Mouse (Mus musculus) stomach, embryonic 15.5 days (tissue): ENCODE results near the gene Grin2a. TPM values are rescaled to one million over a fixed set of nuclear protein-coding genes. Genes with fewer than 3 reads are reported as not detected.

Source experiments
- ATAC-seq: fragments of 200-750 bp; cut with Nextera tagmentation; 2 replicates; pipeline ENCODE4 v1.8.0; 2017; ENCODE audit warnings: low read depth, moderate number of reproducible peaks, moderate TSS enrichment; ENCODE audit not compliant: insufficient read depth, low FRiP score
- H3K27ac ChIP-seq: fragments of 300-500 bp; sonication (generic); 2 replicates; pipeline ENCODE4 v1.5.1; 2015; ENCODE audit warnings: mild to moderate bottlenecking, inconsistent platforms
- H3K27me3 ChIP-seq: fragments of 300-500 bp; sonication (generic); replicated peaks from 2 replicates; pipeline ENCODE4 v1.6.1; 2015; ENCODE audit warnings: inconsistent platforms
- H3K36me3 ChIP-seq: fragments of 300-500 bp; sonication (generic); 2 replicates; pipeline ENCODE4 v1.6.1; 2015; ENCODE audit warnings: inconsistent platforms
- H3K4me1 ChIP-seq: fragments of 300-500 bp; sonication (generic); 2 replicates; pipeline ENCODE4 v1.6.1; 2015; ENCODE audit warnings: inconsistent platforms
- H3K4me2 ChIP-seq: fragments of 300-500 bp; sonication (generic); 2 replicates; pipeline ENCODE4 v1.6.1; 2015; ENCODE audit warnings: mild to moderate bottlenecking, inconsistent platforms
- H3K4me3 ChIP-seq: fragments of 300-500 bp; sonication (generic); replicated peaks from 2 replicates; pipeline ENCODE4 v1.5.1; 2015; ENCODE audit warnings: inconsistent platforms
- H3K9ac ChIP-seq: fragments of 300-500 bp; sonication (generic); 2 replicates; pipeline ENCODE4 v1.6.1; 2015; ENCODE audit warnings: inconsistent platforms
- H3K9me3 ChIP-seq: fragments of 300-500 bp; sonication (generic); 2 replicates; pipeline ENCODE4 v1.6.1; 2016; ENCODE audit warnings: inconsistent platforms
- WGBS: fragments of 180-500 bp; shearing (Covaris S2); methylation state at CpG from one replicate; pipeline ENCODE4 v1.1.7; 2015; 5-methylcytosine and 5-hydroxymethylcytosine counted together
- polyA plus RNA-seq: library from polyadenylated mRNA; unstranded; fragments of >200 nt; fragmentation: Nextera tagmentation; extraction: Ambion mirVana; gene quantifications from 2 replicates; pipeline ENCODE4 v1.2.1, GENCODE M21; 2015

Gene Grin2a
- polyA plus RNA-seq, 1 experiment from 2014 or later: 0.80 TPM

DNA sequence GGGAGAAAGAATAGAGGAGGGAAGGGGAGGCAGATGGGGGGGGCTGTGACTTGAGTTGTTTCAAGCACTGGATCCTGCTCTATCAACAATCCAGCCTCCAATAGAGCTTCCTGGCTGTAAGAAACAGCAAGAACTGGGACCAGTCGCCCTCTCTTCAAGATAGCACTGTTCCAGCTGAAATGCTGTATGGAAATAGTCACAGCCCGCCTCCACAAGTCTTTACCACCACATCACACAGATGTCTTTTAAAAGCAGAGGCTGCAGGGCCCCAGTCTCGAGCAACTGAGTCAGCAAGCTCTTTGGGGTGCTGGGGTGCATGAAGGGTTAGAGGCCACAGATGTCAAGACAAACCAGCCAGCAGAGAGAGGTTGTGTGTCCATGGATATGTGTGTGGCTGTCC, 153.9 kb downstream of the Grin2a start:
- no peaks in the 10 kb centered on the region for H3K4me1 ChIP-seq
- no peaks in the 10 kb centered on the region for H3K27me3 ChIP-seq
- no peaks in the 10 kb centered on the region for H3K9me3 ChIP-seq
- no peak overlapping the region for H3K4me3 ChIP-seq
- no peak for ATAC-seq
- no peak overlapping the region for H3K9ac ChIP-seq
- no peaks in the 10 kb centered on the region for H3K36me3 ChIP-seq
- no peak overlapping the region for H3K4me2 ChIP-seq
- WGBS: 50% methylated on average over 3 of the region's 3 CpGs
- no peak overlapping the region for H3K27ac ChIP-seq

DNA sequence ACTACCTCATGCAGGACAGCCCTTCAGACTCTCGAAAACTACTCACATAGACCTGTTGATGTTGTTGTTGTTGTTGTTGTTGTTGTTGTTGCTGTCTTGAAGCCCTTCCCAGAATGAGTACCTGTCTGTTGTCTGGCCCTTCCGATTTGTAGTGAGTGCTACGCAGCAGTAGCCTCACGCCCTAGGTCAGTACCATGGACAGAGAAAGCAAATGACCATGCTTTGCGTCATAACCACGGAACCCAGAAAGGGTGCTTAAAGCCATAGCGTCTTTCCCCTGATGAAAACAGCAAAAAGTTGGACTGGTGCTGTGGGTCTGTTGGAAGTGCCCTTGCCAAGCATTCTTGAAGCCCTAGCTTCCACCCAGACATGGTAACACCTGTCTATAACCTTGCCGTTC, 158.8 kb downstream of the Grin2a start:
- no peaks in the 10 kb centered on the region for H3K4me1 ChIP-seq
- no peak overlapping the region for H3K4me3 ChIP-seq
- no peaks in the 10 kb centered on the region for H3K9me3 ChIP-seq
- H3K36me3 ChIP-seq: no peaks in the 10 kb centered on the region
- no peak overlapping the region for H3K4me2 ChIP-seq
- H3K9ac ChIP-seq: no peak overlapping the region
- no peak for ATAC-seq
- H3K27ac ChIP-seq: no peak overlapping the region
- no peaks in the 10 kb centered on the region for H3K27me3 ChIP-seq
- 34% methylated on average over 8 of the region's 8 CpGs for WGBS

DNA sequence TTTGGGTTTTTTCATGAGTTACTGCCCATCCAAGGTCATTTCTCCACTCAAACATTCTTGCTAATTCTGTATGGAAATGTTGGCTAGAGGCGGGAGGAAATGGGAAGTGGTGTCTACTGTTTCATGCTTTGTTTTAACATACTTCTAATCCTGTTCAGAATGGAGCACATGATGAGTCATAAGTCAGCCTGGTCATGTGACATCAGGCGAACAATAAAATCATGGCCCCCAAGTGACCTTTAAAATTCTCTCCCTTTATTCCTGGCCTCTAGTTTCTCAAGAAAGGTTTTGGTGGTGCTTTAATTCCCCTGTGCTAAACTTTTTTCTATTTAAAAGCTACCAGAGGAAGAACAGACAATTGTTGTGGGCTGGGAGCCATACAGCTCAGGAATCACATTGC, 161.1 kb downstream of the Grin2a start:
- 79% methylated on average over 2 of the region's 2 CpGs for WGBS
- no peaks in the 10 kb centered on the region for H3K4me1 ChIP-seq
- H3K9ac ChIP-seq: no peak overlapping the region
- no peak overlapping the region for H3K4me2 ChIP-seq
- no peaks in the 10 kb centered on the region for H3K27me3 ChIP-seq
- H3K27ac ChIP-seq: no peak overlapping the region
- no peaks in the 10 kb centered on the region for H3K36me3 ChIP-seq
- H3K9me3 ChIP-seq: no peaks in the 10 kb centered on the region
- H3K4me3 ChIP-seq: no peak overlapping the region
- no peak for ATAC-seq

DNA sequence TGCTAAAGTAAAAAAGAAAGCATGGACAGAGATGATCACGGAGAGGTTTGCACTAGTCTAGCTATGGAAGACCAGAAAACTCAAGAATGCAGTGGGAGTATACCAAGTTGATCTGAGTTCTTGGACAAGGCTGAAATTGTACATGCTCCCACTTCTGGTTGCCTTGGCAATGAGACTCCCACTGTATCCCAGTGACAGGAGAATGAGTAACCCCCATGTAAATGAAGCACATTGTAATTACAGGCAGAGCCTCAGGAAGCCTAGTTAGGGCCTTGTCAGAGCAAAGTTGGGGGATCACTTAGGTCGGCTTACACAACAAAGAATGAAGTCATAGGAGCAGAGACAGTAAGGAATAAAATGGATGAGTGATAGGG, 170.3 kb downstream of the Grin2a start:
- no peaks in the 10 kb centered on the region for H3K36me3 ChIP-seq

DNA sequence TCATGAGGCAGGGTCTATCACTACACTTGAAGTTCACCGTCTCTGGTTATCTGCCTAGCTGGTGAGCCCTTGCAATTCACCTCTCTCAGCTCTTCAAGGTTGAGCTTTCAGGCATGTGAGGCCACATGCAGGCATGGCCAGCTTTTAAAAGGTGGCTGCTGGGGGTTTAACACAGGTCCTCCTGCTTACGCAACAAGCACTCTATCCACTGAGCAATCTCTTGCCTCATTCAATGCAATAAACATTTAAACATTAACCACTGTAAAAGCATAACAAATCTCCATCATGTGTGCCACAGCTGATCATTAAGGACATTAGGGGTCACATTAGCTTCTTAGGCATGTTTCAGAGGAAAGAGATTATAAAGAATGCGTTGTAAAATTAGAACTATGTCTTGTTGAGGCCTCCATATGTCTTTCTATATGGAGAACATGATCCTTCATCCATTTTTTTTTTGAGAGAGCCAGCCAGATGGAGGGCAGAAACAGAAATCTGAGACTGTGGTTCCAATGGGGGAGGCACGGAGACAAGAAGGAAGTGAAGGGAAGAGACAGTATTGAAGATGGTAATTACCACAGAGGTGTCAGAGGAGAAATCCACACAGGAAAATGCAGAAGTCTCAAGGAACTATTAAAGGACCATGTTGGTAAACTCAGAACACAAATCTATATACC, 170.8 kb downstream of the Grin2a start:
- WGBS: 64% methylated on average over 4 of the region's 4 CpGs
- no peaks in the 10 kb centered on the region for H3K27me3 ChIP-seq
- H3K4me3 ChIP-seq: no peak overlapping the region
- no peak overlapping the region for H3K27ac ChIP-seq
- H3K4me1 ChIP-seq: no peaks in the 10 kb centered on the region
- no peak overlapping the region for H3K4me2 ChIP-seq
- ATAC-seq: no peak
- H3K9ac ChIP-seq: no peak overlapping the region
- no peaks in the 10 kb centered on the region for H3K9me3 ChIP-seq
- H3K36me3 ChIP-seq: no peaks in the 10 kb centered on the region

More for the DNA sequence above, 170.3 kb downstream of the Grin2a start:
- Histone ChIP-seq H3K4me3 (no peak overlapping the region), H3K27ac (no peak overlapping the region), H3K9me3 (no peaks in the 10 kb centered on the region), H3K27me3 (no peaks in the 10 kb centered on the region), H3K4me2 (no peak overlapping the region), H3K4me1 (no peaks in the 10 kb centered on the region), H3K9ac (no peak overlapping the region)
- ATAC-seq: no peak
- 66% methylated on average over 2 of the region's 2 CpGs for WGBS

DNA sequence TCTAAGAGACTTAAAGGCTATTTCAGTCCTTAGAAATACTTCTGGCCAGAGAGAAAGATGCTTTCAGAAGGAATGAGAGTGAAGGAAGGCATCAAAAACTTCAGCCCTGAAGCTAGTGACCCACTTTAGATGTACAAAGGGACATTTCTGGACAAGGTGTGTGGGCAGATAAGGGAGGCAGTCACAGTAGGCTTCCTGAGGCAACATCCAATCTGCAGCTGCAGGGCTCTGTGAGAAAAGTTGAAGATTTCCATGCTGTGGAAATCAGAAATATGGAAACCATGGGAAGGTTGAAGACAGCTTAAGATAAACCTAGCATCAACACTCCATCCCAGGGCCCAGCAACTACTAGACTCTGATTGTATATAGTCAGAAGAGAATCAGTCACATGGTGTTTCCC, 171.7 kb downstream of the Grin2a start:
- Histone ChIP-seq H3K4me2 (no peak overlapping the region), H3K4me3 (no peak overlapping the region), H3K9ac (no peak overlapping the region), H3K27me3 (no peaks in the 10 kb centered on the region), H3K4me1 (no peaks in the 10 kb centered on the region), H3K36me3 (no peaks in the 10 kb centered on the region), H3K9me3 (no peaks in the 10 kb centered on the region), H3K27ac (no peak overlapping the region)
- ATAC-seq: no peak

DNA sequence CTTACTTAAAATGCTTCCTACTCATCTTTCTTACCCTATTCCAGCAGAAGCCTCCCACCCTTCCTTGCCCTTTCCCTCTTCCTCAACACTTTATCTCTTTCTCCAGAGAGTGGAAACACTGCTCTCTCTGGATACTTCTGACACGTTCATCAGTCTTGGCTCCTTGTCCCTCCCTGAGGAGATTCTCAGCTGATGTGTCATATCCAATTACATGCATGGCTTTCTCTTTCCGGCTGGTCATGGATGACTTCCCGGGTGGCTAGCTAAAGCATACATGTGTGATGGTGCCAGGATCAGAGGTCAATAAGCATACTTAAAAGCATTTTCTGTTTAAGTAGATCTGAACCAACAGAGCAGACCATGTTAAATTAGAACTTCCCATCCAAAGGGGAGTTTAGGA, 175.9 kb downstream of the Grin2a start:
- Histone ChIP-seq H3K27ac (no peak overlapping the region), H3K36me3 (no peaks in the 10 kb centered on the region), H3K27me3 (no peaks in the 10 kb centered on the region), H3K4me3 (no peak overlapping the region), H3K9me3 (no peaks in the 10 kb centered on the region), H3K4me2 (no peak overlapping the region), H3K4me1 (no peaks in the 10 kb centered on the region), H3K9ac (no peak overlapping the region)
- WGBS: 53% methylated on average over 3 of the region's 3 CpGs
- ATAC-seq: no peak

DNA sequence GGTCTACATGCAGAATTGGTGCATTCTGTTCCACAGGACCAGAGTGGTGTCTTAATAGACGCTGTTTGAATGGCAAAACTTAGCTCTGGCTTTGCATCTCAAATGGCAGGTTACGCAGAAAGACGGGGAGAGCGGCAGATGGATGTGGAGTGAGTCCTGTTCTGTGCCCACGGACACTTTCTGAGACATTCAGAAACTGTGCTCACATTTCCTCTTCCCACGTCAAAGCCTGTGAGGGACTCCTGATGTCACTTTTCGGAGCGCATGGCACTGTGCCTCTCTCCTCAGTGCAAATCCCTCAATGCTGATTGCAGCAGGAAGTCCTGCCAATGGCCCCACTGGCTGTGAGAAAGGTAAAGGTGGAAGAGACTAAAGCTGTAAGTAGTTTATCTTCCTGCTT, 194.0 kb downstream of the Grin2a start:
- WGBS: 77% methylated on average over 8 of the region's 8 CpGs
- no peak overlapping the region for H3K4me2 ChIP-seq
- H3K27me3 ChIP-seq: no peaks in the 10 kb centered on the region
- no peaks in the 10 kb centered on the region for H3K9me3 ChIP-seq
- ATAC-seq: no peak
- H3K4me3 ChIP-seq: no peak overlapping the region
- H3K27ac ChIP-seq: no peak overlapping the region
- no peaks in the 10 kb centered on the region for H3K36me3 ChIP-seq
- no peaks in the 10 kb centered on the region for H3K4me1 ChIP-seq
- no peak overlapping the region for H3K9ac ChIP-seq

DNA sequence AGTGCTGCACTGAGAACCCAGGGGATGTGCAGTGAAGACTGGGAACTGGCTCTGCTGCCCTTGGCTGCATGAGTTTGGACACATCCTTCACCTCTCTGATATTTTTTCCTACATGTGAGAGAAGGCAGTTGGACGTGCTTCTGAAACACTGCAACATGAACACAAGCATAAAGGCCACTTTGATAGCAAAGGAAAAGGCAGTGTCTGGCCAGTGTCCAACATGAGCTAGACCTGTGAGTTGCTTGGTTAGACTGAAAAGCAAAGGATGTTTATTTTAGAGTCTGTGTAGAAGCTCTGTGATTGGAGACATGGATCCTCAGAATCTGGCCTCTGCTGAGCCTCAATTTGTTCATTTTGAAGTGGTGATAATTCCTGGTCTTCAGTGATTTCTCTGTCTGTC, 195.1 kb downstream of the Grin2a start:
- H3K9me3 ChIP-seq: no peaks in the 10 kb centered on the region
- 36% methylated on average over 1 of the region's 1 CpGs for WGBS

DNA sequence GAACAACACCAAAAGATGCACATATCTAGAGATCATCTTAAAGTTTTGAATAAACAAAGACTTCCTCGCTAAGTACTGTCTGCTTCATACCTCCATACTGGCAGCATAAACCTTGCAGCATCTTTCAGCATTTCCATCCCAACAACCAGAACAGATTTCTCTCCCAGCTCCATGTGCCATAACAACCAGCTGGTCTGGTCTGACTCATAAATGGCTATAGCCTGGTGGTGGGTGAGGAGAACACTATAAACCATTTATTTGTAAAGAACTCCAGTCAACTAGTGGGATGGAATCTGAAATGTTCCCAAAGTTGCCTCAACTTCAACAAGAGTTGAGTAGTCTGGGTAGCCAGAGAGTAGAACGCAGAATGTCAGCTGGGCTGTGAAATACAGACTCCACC, 202.4 kb downstream of the Grin2a start:
- Histone ChIP-seq H3K36me3 (no peaks in the 10 kb centered on the region), H3K27me3 (no peaks in the 10 kb centered on the region), H3K9me3 (no peaks in the 10 kb centered on the region), H3K27ac (no peak overlapping the region), H3K4me2 (no peak overlapping the region), H3K4me3 (no peak overlapping the region), H3K4me1 (no peaks in the 10 kb centered on the region), H3K9ac (no peak overlapping the region)
- ATAC-seq: no peak
- WGBS: 75% methylated on average over 2 of the region's 2 CpGs

More for the DNA sequence above, 195.1 kb downstream of the Grin2a start:
- no peak overlapping the region for H3K4me2 ChIP-seq
- no peaks in the 10 kb centered on the region for H3K4me1 ChIP-seq
- no peak overlapping the region for H3K27ac ChIP-seq
- no peaks in the 10 kb centered on the region for H3K36me3 ChIP-seq
- ATAC-seq: no peak
- H3K27me3 ChIP-seq: no peaks in the 10 kb centered on the region
- H3K9ac ChIP-seq: no peak overlapping the region
- no peak overlapping the region for H3K4me3 ChIP-seq

DNA sequence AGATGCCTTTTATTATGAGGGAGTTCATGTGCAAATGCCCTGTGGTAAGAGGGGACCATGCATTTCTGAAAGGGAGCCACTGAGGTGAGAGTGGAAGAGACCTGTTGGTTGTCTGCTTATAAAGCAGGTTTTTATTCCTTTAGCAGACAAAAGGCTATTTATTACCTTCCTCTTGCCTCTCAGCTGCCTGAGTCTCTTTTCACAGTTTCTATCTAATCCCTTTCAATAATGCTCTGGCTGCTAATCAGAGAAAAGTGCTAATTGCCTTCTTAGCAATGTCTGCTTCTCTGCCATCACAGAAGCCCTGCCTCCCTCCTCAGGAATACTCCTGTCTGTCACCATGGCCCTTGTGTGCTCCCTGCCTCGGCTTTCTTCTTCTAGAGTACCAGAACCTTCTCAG, 209.1 kb downstream of the Grin2a start:
- WGBS: 55% methylated on average over 1 of the region's 1 CpGs
- H3K9me3 ChIP-seq: no peaks in the 10 kb centered on the region
- no peak overlapping the region for H3K4me2 ChIP-seq
- no peak for ATAC-seq
- no peak overlapping the region for H3K9ac ChIP-seq
- H3K27ac ChIP-seq: no peak overlapping the region
- H3K36me3 ChIP-seq: no peaks in the 10 kb centered on the region
- H3K4me3 ChIP-seq: no peak overlapping the region
- no peaks in the 10 kb centered on the region for H3K27me3 ChIP-seq
- H3K4me1 ChIP-seq: no peaks in the 10 kb centered on the region

DNA sequence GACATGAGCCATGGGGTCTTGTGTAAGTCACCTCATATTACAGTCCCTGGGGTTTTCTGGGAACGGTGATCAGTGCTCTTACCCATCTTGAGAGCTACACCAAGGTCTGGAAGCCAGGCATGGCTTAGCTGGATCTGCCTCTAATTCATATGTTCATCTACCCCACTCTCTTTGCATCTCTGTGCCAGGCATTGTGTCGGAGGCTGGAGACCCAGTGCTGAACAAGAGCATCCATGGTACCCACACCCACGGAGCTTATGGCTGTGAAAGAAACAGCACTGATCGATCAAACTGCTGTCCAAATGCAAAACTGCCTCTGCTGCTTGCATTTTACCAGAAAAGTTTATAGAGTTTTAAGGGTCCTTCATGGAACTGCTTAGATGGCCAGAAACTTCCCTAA, 209.5 kb downstream of the Grin2a start:
- no peak for ATAC-seq
- Histone ChIP-seq H3K9ac (no peak overlapping the region), H3K4me3 (no peak overlapping the region), H3K27me3 (no peaks in the 10 kb centered on the region), H3K9me3 (no peaks in the 10 kb centered on the region), H3K27ac (no peak overlapping the region), H3K4me1 (no peaks in the 10 kb centered on the region), H3K4me2 (no peak overlapping the region), H3K36me3 (no peaks in the 10 kb centered on the region)
- 84% methylated on average over 4 of the region's 4 CpGs for WGBS

DNA sequence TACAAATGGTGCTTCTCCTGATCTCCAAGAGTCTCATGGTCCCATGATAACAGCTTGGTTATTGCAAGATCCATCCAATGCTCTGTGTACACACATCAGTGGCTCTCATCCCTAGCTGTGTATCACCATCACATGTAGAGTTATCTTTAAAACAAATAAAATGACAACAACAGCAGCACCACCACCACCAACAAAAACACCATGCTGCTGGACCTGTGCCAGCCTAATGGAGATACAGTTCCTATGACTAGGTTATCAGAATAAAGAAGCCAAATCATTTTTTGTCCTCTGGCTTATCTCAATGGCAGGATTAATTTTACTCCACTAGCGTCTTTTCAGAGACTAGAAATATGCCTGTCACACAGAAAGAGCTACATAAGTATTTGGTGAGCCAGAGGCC, 226.4 kb downstream of the Grin2a start:
- no peaks in the 10 kb centered on the region for H3K36me3 ChIP-seq
- no peaks in the 10 kb centered on the region for H3K27me3 ChIP-seq
- H3K9ac ChIP-seq: no peak overlapping the region
- no peaks in the 10 kb centered on the region for H3K4me1 ChIP-seq
- H3K9me3 ChIP-seq: no peaks in the 10 kb centered on the region
- H3K4me2 ChIP-seq: no peak overlapping the region
- 46% methylated on average over 1 of the region's 1 CpGs for WGBS
- no peak overlapping the region for H3K4me3 ChIP-seq
- no peak overlapping the region for H3K27ac ChIP-seq
- ATAC-seq: no peak
